Mouse (Mus musculus): Measurements from ENCODE around the gene C1ra. TPM values are rescaled to one million over a fixed set of nuclear protein-coding genes. Genes with fewer than 3 reads are reported as not detected.
"Not testable (repeated sequence)": the region's sequence is repeated elsewhere in the genome, so short reads cannot be mapped to it uniquely, and the experiment has no call there.

The C1ra gene
- under 1 TPM; 0.66 to 0.82 TPM for total RNA-seq (2021)

DNA sequence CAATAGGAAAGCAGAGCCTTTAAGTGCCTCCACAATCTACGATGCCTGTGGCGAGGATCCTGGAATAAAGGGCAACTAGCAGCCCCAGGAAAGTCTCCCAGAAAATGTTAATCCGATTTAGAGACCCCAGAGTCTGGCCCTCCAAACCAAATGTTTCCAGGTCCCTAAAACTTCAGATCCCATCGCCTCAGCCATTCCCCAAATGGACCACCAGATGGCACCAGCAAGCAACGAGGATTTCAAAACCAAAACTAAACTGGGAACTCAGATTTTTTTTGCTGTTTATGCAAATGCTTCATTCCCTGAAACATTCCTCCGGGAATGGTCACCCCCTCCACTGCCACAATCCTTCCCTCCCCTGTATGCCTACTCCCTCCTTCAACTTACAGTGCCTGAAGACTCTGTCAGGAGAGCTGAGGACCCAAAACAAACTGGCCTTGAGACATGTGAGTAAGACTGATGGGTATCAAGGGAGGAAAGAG, at the start of gene C1ra:
TSS of gene C1ra (plus strand) at position 51 of the 482 bp plus-strand sequence.
- DNase-seq (ENCODE audit: extremely low spot score in 1 of 2, low spot score in 1 of 2), result peak; percentile 44 to 70

DNA sequence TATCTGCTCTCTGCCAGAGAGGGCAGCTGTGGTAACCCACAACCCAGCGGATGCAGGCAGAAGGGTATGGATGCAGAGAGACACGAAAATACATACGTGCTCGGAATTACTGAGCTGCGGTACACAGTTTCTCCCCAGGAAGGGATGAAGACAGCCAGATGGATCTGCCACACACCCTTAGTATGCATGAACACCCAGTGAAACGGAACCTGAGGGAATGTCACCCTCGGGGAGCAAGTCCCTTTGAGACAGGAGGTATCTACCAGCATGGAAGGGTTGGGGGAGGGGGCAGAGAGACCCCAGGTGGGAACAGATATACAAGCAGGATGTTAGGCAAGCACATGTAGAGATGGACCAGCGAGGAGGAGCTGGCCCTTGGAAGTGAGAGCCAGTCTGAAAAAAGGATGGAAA, 48.3 kb upstream of the C1ra start:
- peak in 1 of 2 experiments; percentile 13 for DNase-seq (ENCODE audit: extremely low spot score in 1 of 2, low spot score in 1 of 2)

DNA sequence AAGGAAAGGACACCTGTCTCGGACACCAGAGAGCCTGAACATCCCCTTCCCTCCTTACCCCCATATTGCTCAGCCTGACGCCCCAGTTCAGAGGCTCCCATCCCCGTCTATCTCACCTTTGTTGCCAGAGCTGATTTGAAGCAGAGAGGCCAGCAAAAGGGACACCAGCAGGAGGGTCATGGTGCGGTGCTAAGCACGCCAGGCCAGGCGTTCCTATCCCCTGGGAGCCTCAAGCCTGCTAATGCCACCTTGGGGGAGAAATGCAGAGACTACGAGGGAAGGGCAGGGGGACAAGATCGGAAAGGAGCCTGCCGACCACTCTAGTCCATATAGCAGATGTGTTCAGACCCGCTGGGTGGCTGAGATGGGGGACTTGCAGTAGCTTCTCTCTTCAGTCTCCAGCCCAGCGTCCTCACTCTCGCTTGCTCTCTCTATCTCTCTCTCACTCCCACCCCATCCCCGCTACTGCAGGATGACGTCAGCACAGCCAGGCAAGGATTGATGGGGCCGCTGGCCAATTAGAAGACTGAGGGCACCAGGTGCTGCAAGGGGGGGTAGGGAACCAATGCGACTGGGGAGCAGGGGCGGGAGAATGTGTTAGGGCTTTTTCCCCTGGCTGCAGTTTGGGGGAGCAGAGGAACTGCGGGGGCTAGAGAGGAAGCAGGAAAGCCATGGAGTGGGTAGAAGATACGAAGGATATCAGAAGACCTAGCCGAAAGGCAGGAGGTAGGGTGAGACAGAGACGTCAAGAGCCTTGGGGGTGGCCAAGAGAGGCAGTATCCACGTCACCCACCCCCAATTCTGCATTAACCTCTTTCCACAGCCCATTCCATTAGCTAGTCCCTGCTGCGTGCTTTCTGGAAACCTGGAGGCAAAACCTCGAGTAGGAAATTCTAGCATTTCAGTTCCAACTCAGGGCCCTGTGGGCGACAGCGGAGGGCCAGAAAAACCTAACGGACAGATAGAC, 47.6 kb upstream of the C1ra start, which contains the start of gene Clstn3:
TSS of gene Clstn3 (minus strand) at position 490 of the 967 bp plus-strand sequence.
- peak; percentile 84 to 89 for DNase-seq (ENCODE audit: extremely low spot score in 1 of 2, low spot score in 1 of 2)

DNA sequence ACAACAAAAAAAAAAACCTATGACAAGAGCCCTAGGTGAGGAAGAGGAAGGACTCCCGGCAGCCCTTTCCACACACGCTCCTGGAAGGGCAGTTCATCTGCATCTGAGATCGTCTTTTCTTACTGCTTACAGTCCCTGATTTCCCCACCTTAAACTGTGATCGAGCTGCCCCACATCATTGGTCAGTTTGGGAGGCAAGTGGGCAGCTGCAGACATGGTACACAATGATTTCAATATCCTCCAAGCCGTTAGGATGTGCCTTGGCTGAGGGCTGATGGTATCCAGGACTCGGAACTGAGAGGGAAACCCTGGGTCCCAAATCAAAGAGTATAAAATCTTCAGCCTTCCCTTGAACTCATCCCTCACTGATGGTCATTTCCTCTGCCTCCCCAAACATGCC, 46.9 kb upstream of the C1ra start:
- no peak for DNase-seq (ENCODE audit: extremely low spot score in 1 of 2, low spot score in 1 of 2)

DNA sequence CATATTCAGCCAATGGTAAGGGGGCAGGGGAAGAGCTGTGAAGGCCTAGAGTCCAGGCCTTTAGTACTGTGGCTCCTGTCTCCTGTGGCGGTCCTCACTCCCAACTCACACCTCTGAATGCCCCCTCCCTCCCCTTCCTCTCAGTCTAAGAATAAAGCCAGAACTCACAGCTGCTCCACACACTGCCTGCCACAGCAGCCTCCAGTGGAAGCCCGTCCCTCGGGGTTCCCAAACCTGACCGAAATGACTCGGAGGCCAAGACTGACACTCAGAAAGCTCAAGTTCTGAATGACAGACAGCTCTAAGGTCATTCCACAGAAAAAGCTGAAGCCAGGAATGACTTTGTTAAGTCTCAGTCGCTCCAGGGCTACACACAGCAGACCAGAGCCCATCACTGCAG, 46.5 kb upstream of the C1ra start:
- DNase-seq (ENCODE audit: extremely low spot score in 1 of 2, low spot score in 1 of 2), result no peak

DNA sequence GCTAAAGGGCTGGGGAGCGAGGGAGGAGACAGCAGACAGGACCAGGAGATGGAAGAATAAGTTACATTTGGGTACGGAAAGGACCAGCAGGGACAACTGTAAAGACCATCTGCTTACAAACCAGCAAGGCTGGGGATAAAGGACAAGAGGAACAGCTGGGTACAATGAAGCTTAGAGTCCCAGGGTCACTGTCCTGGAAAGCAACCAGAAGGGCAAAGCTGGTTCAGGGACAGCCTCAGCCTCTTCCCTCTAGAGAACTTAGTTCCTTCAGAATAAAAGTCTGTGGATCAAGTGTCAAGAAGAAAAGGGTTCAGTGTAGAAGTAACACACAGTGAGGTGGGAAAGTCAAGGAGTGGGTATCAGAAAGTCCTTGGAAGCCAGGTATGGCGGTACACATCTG, 41.1 kb upstream of the C1ra start:
- no peak for DNase-seq (ENCODE audit: extremely low spot score in 1 of 2, low spot score in 1 of 2)

DNA sequence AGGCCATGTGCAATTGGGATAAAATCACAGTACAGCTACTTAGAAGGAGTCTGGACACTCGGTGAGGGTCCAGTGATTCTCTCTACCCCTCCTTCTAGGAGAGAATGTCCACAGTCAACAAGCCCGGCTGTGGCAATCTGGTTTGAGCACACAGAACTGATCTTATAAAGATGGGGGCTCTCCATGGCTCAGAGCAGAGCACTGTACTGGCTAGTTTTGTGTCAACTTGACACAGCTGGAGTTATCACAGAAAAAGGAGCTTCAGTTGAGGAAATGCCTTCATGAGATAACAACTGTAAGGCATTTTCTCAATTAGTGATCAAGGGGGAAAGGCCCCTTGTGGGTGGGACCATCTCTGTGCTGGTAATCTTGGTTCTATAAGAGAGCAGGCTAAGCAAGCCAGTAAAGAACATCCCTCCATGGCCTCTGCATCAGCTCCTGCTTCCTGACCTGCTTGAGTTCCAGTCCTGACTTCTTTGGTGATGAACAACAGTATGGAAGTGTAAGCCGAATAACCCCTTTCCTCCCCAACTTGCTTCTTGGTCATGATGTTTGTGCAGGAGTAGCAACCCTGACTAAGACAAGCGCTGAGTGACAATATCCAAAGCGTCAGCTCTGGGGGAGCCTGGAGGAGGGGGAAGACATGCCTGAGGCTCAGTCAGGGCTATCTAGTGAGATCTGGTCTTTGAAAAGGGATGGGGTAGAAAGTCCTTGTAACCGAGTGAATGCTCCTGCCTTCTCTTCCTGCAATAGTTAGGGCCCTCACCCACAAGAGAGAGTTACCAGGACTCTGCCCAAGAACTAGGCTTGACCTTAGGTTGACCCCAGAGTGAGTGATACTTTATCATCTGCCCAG, 40.2 kb upstream of the C1ra start:
- not testable (repeated sequence) for DNase-seq (ENCODE audit: extremely low spot score in 1 of 2, low spot score in 1 of 2)

DNA sequence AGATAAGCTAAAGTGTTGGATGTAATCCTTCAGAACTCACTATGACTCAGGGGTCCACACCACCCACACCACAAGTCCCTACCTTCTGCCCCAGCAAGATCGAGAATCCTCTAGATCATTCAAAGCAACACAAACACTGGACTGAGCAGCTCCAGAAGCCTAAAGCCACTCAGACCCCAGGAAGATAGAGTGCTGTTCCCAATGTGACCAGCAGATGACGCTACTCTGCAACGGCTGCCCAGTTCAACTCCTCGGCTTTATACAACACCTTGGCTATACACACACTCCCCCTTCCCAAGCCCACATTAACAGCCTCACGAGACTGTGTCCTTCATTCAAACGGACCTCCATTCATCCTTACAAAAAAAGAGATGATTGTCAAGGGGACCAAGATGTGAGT, 39.4 kb upstream of the C1ra start:
- DNase-seq (ENCODE audit: extremely low spot score in 1 of 2, low spot score in 1 of 2), result peak in 1 of 2 experiments; percentile 67

DNA sequence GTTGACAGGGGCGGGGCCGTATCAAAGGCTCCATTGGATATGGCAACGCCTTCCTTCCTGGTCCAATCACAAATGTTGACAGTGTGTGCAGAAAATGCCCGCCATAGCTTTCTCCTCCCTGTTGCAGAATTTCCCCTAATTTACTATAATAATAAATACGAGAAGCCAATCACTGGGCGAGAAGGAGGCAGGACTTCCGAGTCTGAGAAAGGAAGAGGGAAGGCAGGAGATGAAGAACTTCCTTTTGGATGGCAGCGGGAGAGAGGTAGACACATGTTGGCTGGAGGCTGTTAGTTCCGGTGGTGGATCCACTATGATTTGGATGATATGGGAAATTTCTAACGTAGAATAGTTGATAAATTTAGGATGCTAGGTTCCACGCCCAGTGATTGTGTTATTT, 37.6 kb upstream of the C1ra start:
- no peak for DNase-seq (ENCODE audit: extremely low spot score in 1 of 2, low spot score in 1 of 2)

DNA sequence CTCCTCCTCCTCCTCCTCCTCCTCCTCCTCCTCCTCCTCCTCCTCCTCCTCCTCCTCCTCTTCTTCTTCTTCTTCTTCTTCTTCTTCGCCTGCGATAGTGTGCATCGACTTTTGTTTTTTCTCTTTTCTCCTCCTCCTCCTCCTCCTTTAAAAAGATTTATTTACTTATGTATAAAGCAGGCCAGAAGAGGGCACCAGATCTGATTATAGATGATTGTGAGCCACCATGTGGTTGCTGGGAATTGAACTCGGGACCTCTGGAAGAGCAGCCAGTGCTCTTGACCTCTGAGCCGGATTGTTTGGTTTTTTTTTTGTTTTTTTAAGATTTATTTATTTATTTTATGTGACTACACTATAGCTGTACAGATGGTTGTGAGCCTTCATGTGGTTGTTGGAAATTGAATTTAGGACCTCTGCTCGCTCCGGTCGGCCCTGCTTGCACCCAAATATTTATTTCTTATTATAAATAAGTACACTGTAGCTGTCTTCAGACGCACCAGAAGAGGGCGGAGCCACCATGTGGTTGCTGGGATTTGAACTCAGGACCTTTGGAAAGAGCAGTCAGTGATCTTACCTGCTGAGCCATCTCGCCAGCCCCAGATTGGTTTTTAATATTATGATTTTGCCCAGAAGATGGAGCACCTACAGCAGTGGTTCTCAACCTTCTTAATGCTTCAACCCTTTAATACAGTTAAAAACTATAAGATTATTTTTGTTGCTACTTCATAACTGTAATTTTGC, 36.7 kb upstream of the C1ra start:
- DNase-seq (ENCODE audit: extremely low spot score in 1 of 2, low spot score in 1 of 2), result not testable (repeated sequence)

DNA sequence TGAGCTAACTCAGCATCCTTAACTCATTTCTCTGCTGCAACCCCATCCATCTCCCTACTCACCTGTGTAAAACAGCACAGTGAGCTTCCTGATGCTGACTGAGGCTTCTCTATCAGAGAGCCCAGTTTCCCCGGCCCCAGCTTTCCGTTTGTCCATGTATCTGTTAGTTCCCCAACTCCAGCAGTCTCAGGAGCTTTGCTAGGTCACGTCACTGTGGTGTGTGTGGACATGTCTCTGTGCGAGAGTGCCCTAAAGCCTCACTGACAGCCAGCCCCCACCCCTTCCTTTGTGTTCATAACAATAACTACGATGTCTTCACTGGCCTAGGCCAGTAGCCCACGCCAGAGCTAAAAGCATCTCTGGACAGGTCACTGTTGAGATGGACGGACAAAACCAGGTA, 36.0 kb upstream of the C1ra start:
- DNase-seq (ENCODE audit: extremely low spot score in 1 of 2, low spot score in 1 of 2), result no peak

DNA sequence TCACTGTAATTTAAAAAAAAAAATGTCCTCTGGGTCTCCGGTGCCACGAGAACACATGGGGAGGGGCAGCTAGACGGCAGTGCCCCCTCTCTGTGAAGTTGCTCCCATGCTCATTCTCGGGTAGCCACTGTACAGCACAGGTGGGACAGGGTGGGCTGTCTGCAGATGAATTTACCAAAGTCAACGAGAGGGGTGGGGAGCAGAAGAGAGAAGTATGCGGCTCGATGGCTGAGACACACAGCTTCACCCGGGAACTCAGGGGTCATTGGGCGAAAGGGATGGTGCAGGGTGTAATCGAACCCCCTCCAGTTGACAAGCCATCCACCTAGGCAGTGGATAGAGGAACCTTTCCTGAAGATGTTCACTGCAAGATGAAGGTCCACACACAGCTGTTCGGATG, 35.4 kb upstream of the C1ra start:
- DNase-seq (ENCODE audit: extremely low spot score in 1 of 2, low spot score in 1 of 2), result no peak

DNA sequence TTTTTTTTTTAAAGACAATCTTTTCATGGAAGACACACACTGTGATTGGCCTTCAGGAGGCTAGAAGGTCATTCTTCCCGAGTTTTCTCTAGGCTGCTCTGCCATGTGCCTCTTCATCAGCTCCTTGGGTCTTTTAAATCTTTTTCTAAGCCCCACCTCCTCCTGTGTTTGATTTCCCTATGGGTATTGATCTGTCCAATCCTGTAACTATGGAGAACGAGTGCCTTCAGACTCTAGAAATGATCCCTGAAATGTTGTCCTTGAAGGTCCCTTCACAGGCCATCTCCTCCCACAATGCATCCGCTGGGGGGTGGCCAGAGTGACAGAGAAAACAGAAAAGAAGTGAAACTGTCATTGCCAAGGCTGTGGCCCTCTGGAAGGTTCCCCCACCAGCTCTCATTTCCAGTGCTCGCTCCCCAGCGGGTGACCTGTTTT, 35.0 kb upstream of the C1ra start:
- no peak for DNase-seq (ENCODE audit: extremely low spot score in 1 of 2, low spot score in 1 of 2)

DNA sequence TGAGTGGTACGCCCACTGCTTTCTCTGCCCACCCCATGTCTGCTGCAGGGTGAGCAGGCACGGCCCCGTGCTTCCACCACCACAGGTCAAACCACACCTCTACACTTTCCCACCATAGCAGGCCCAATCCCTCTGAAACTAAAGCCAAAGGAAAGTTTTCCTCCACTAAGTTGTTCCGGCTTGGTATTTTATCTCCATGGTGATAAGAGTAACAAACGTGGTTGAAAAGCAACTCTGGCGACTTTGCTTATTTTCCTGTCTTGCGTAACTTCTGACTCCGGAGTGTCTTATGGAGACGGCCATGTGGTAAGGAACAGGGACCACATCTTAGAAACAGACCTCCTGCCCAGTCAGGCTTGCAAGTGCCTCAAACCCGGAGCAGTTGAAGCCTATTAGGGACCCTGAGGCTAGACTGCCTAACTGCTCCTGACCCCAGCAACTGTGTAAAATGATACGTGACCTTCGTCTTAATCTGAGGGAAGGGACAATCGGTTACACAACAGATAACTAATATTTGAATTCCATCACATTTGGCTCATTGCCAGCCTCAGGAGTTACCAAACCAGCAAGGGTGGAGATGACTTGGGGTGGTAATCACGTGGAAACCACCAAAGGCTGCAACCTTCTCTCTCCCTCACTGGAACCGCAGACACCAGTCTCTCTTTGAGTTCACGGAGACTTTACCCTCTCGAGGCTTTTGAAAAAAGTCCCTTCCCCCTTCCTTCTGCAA, 34.1 kb upstream of the C1ra start:
- DNase-seq (ENCODE audit: extremely low spot score in 1 of 2, low spot score in 1 of 2), result no peak

DNA sequence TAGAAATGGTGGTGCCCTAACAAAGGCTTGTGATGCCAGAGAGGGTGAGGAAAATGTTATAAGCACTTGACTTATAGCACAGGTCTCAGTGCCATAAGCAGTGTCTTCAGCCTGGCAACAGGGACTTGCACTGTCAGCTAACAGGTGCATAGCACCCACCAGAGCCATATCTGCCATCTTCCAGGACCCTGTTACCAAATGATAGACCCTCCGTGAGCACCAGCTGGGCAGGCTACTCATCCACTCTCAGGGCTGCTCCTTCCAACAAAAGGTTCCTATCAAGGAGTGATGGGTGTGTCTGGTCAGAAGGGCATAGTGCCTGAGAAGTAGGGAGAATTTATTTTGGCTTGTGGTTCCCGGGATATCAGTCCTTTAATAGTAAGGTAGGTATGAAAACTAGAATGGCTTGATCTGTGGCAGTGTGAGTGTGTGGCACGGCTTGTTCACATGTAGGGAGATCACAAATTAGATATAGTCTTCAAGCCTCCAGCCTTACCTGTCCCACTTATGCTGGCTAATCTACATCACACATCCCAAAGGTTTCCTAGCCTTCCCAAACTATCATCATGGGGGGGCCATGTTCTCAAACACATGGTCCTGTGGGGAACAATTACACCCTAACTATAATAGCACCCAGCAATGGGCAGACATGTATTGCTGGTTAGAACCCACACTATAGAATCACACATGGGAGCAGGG, 33.2 kb upstream of the C1ra start:
- DNase-seq (ENCODE audit: extremely low spot score in 1 of 2, low spot score in 1 of 2), result no peak

DNA sequence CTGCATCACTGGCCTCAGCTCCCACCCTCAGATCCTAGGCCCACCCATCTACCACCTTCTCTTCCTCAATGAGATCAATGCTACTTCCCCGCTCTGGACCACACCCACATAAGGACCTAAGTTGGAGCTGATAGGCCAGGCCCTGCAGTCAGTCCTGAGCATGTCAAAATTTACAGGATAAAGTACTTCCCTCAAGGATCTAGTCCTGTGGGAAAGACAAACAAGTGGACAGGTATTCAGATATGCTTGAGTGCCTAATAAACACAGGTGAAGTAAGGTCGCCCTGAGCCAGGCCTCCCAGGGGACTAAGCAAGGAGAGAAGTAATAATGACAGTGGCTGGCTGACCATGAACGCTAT, 32.7 kb upstream of the C1ra start:
- no peak for DNase-seq (ENCODE audit: extremely low spot score in 1 of 2, low spot score in 1 of 2)

DNA sequence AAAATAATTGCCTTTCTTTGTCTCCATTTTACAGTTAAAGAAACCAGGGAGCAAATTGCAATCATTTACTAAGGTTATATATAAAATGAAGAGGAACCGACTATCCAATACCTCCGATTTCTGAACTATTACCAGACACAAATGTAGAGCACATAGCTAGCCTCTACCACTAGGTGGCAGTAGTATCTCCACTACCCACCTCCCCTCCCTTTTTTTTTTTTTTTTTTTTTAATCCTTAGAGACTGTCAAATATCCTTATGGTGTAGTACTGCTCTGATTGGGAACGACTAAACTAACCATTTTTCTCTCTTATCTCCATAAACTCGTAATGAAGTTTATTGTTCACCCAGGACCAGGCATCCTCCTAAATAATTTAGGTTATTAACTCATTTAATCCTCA, 31.9 kb upstream of the C1ra start:
- DNase-seq (ENCODE audit: extremely low spot score in 1 of 2, low spot score in 1 of 2), result no peak

DNA sequence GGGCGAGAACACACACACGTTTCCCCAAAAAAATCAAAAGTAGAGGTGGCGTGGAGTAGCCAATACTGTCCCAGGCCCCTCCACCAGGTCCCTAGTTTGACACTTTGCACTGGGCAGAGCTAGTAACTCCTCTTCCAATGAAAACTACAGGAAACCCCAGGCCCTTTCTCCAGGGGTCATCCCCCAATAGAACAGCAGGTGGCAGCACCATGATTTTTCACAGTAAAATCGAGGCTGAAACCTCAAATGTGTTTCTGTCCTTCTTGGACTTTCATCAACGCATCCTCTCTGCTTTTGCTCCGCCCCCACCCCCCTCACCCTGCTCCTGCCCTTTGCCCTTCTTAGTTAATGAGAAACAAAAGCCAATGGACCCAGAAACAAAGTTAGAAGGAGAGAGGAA, 30.6 kb upstream of the C1ra start:
- peak in 1 of 2 experiments; percentile 72 for DNase-seq (ENCODE audit: extremely low spot score in 1 of 2, low spot score in 1 of 2)

DNA sequence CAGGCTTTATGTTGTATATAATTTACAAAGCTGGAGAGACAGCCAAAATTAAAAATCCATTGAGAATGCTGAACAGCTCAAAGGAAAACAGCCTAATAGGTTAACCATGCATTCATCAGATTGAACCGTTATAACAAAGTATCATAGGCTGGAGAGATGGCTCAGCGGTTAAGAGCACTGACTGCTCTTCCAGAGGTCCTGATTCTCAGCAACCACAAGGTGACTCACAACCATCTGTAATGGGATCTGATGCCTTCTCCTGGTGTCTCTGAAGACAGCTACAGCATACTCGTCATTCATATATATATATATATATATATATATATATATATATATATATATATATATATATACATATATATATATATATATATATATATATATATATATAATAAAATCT, 28.4 kb upstream of the C1ra start:
- not testable (repeated sequence) for DNase-seq (ENCODE audit: extremely low spot score in 1 of 2, low spot score in 1 of 2)
